Mouse (Mus musculus) lung, postnatal 4 days (tissue): ENCODE data around the gene Gm10665.
"Not testable (repeated sequence)": the region's sequence is repeated elsewhere in the genome, so short reads cannot be mapped to it uniquely, and the experiment has no call there.

Experiments
- DNase-seq, 2 experiments: peaks; one replicate each; pipeline ENCODE4 v3.0.0; 2021

Gene Gm10665

DNA sequence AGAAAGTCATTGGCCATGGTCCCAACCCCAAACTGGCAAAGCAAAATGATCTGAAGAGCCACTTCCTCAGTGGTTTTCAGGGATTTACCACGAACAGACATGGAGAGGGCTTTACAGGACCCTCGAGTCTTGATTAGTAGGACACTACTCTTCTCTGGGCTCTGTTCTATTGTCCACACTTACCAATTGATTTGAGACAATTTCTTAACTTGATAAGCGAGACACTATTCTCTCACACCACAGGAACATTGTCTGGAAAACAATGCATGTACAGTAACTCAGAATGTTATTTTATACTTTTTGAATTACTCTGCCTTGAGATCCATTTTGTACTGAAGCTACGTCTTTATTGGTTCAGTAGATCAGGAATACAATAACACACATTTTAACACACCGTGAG is at the start of gene Gm10665:
Gene Gm10665, minus strand, starts transcription at position 101 of the 400 bp plus-strand sequence.
- DNase-seq, result not testable (repeated sequence)

DNA sequence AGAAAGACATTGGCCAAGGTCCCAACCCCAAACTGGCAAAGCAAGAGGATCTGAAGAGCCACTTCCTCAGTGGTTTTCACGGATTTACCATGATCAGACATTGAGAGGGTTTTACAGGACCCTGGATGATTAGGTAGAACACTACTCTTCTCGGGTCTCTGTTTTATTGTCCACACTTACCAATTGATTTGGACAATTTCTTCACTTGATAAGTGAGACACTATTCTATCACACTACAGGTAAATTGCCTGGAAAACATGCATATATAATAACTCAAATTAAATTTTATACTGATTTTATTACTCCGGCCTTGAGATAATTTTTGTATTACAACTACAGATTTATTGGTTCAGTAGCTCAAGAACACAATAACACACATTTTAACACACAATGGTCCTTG is 35.7 kb upstream of the Gm10665 start, which contains the start of gene Vmn1r151:
Gene Vmn1r151, minus strand, starts transcription at position 101 of the 400 bp plus-strand sequence.
- DNase-seq, result not testable (repeated sequence)

DNA sequence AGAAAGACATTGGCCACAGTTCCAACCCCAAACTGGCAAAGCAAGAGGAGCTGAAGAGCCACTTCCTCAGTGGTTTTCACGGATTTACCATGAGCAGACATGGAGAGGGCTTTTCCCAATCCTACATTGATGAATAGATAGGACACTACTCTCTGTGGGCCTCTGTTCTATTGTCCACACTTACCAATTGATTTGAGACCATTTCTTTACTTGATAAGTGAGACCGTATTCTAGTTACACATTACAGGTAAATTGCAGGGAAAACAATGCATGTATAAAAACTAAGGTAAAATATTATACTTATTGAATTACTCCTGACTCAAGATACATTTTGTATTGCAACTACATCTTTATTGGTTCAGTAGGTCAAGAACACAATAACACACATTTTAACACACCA is 25.7 kb downstream of the Gm10665 start, which contains the start of gene Vmn1r149:
Gene Vmn1r149, minus strand, starts transcription at position 101 of the 400 bp plus-strand sequence.
- DNase-seq, result not testable (repeated sequence)

DNA sequence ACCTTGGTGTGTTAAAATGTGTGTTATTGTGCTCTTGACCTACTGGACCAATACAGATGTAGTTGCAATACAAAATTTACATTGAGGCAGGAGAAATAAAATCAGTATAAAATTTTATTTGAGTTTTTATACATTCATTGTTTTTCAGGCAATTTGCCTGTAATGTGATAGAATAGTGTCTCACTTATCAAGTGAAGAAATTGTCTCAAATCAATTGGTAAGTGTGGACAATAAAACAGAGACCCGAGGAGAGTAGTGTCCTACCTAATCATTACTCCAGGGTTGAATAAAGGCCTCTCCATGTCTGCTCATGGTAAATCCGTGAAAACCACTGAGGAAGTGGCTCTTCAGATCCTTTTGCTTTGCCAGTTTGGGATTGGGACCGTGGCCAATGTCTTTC is 50.6 kb downstream of the Gm10665 start, which contains the start of gene Vmn1r148:
Gene Vmn1r148, plus strand, starts transcription at position 301 of the 400 bp plus-strand sequence.
- not testable (repeated sequence) for DNase-seq
